Mouse (Mus musculus): Measurements from ENCODE around the gene Apba2. TPM values are rescaled to one million over a fixed set of nuclear protein-coding genes. Genes with fewer than 3 reads are reported as not detected.

The Apba2 gene
- polyA plus RNA-seq, 1 experiment from 2014 or later: 1.4 TPM

DNA sequence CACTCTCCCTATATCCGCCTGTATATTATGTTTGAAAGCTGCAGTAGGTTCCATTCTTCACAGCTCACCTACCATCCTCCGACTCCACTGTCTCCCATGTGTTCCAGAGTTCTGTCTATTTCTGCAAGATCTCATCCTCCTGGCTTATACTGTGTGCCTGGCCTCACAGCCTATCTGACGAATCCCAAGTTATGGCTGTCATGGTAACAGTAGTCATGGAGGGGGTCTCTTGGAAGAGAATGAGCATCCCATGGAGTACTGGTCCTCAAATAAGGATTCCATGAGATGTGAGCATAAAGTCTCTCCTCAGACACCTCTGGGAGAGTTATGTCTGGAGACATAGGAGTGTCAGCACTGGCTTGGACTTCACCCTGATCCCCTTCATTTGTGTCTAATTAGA lies 162.1 kb downstream of the Apba2 start:
- WGBS: 66% methylated on average over 3 of the region's 3 CpGs
- ATAC-seq (replicated peaks; ENCODE audit: insufficient number of reproducible peaks, insufficient read depth, low FRiP score, low read depth): no peak

DNA sequence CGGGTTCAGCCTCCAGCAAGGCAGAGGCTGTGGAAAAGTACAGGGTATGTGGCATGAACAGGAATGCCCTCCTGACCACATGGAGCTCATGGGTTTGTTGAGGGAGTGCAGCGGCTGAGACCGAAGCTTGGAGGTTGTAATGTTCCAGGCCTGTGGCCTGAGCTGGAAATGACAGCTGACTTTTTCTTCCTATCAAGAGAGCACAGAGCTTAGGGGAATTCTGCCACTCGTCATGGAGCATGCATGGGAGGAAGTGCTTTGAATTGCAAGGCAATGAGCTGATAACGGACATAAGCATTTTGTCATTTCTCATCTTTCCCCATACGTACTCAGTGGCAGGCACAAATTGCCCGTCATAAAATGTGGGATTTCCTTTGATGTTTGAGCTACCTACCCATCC lies 163.6 kb downstream of the Apba2 start:
- Histone ChIP-seq H3K4me3 (no peak overlapping the region), H3K4me1 (replicated peaks) (no peaks in the 10 kb centered on the region), H3K27me3 (no peaks in the 10 kb centered on the region), H3K36me3 (no peaks in the 10 kb centered on the region), H3K9me3 (replicated peaks) (no peaks in the 10 kb centered on the region), H3K4me2 (no peak overlapping the region), H3K27ac (no peak overlapping the region), H3K9ac (no peak overlapping the region)
- 44% methylated on average over 7 of the region's 7 CpGs for WGBS
- no peak for ATAC-seq (replicated peaks; ENCODE audit: insufficient number of reproducible peaks, insufficient read depth, low FRiP score, low read depth)

More for the DNA sequence above, 162.1 kb downstream of the Apba2 start:
- H3K4me3 ChIP-seq: no peak overlapping the region
- no peaks in the 10 kb centered on the region for H3K27me3 ChIP-seq
- no peak overlapping the region for H3K9ac ChIP-seq
- no peaks in the 10 kb centered on the region for H3K9me3 ChIP-seq (replicated peaks)
- H3K4me1 ChIP-seq (replicated peaks): no peaks in the 10 kb centered on the region
- no peaks in the 10 kb centered on the region for H3K36me3 ChIP-seq
- no peak overlapping the region for H3K27ac ChIP-seq
- H3K4me2 ChIP-seq: no peak overlapping the region

DNA sequence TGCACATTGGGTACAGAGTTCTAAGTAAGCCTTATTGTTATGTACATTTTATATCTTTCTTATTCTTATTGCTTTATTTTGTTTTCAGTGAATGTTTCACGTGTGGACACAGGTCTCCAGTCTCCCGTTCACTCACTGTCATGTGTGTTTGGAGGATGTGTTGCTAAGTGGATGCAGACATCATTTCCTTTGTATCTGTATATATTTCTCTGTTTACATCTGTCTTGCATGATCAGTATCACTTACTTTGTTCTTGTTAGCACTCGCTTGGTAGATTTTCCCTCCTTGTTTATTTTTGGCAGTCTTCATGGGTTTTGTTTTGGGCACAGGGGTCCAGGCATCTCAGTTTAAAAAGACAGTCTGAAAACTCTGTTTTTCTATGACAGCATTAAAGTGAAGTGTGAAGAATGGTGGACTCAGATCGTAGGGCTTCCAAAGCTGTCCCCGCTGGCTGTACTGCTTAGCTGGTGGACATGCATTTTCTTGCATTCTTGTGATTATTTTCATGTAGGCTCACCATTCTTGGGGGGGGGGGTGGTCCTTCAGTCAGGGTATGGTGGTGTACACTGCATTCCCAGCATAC lies 164.3 kb downstream of the Apba2 start:
- Histone ChIP-seq H3K9ac (no peak overlapping the region), H3K4me3 (no peak overlapping the region), H3K4me2 (no peak overlapping the region), H3K4me1 (replicated peaks) (no peaks in the 10 kb centered on the region), H3K27ac (no peak overlapping the region), H3K36me3 (no peaks in the 10 kb centered on the region), H3K27me3 (no peaks in the 10 kb centered on the region), H3K9me3 (replicated peaks) (no peaks in the 10 kb centered on the region)
- ATAC-seq (replicated peaks; ENCODE audit: insufficient number of reproducible peaks, insufficient read depth, low FRiP score, low read depth): no peak
- 63% methylated on average over 5 of the region's 5 CpGs for WGBS

DNA sequence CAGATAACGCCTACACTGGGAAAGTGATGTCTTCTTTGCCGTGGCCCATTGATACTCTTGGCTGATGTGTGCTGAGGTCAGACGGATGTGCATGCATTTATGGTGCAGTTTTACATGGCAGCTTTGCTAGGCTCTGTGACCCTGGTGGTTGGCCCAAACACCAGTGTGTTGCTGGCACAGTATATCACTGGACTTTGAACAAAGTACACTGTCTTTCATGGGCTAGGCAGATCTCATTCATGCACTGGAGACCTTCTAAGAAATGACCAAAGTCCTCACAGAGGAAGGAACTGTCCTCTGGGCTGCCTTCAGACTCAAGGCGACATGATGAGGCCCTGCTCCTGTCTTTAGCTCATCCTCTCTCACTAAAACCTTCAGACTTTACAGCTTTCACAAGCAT lies 166.5 kb downstream of the Apba2 start:
- no peak for ATAC-seq (replicated peaks; ENCODE audit: insufficient number of reproducible peaks, insufficient read depth, low FRiP score, low read depth)
- Histone ChIP-seq H3K4me1 (replicated peaks) (no peaks in the 10 kb centered on the region), H3K4me2 (no peak overlapping the region), H3K4me3 (no peak overlapping the region), H3K27me3 (no peaks in the 10 kb centered on the region), H3K27ac (no peak overlapping the region), H3K36me3 (no peaks in the 10 kb centered on the region), H3K9ac (no peak overlapping the region), H3K9me3 (replicated peaks) (no peaks in the 10 kb centered on the region)
- WGBS: 77% methylated on average over 4 of the region's 4 CpGs

DNA sequence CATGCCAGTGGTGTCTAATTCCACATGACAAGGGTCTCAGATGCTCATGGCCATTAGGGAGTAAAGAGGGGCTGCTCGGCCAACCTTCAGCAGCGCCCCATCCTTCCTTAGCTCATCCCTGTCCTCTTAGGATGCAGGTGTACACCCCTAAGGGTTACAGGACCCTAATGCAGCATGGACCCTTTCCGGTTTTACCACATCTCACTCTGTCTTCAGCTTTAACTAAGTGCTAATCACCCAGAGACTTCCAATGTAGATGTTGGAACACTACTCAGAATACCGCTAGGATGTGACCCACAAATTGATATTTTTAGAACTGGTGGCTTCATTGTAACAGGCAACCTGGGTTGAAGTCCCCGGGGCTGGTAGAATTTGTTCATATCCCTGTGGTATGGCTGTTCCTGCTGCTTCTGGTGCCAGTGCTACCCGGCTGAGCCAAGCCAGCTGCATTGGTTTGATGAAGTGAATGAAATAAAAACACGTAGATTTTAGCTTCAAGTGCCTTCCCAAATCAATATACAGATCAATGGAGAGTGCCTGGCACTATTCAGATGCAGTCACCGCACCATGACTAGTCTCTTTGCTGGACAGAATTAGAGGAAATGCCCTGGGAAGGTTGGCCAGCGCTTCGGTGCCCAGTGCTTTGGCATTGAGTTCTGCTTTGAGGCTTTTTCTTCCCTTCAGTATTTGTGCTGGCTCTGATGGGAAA lies 178.4 kb downstream of the Apba2 start:
- Histone ChIP-seq H3K4me3 (no peak overlapping the region), H3K4me1 (replicated peaks) (no peaks in the 10 kb centered on the region), H3K9me3 (replicated peaks) (no peaks in the 10 kb centered on the region), H3K27me3 (no peaks in the 10 kb centered on the region), H3K27ac (no peak overlapping the region), H3K36me3 (no peaks in the 10 kb centered on the region), H3K4me2 (no peak overlapping the region), H3K9ac (no peak overlapping the region)
- no peak for ATAC-seq (replicated peaks; ENCODE audit: insufficient number of reproducible peaks, insufficient read depth, low FRiP score, low read depth)
- 84% methylated on average over 10 of the region's 10 CpGs for WGBS

DNA sequence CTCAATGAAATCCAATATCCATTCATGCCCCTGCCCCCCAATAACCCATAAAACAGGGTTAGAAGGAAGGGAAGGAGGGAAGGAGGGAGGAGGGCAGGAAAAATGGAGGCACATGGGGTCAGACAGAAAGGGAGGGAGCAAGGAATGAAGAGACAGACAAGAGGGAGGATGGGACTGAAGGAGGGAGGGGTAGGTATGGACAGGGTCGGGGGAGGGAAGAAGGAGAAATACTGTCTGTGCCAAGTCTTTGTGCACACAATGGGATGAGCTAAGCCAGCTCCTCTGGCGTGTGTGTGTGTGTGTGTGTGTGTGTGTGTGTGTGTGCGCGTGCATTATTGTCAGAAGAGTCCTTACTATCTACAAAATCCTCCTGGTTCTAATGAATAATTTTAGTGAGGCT lies 183.4 kb downstream of the Apba2 start:
- H3K4me1 ChIP-seq (replicated peaks): no peaks in the 10 kb centered on the region
- no peak overlapping the region for H3K9ac ChIP-seq
- no peaks in the 10 kb centered on the region for H3K27me3 ChIP-seq
- H3K9me3 ChIP-seq (replicated peaks): no peaks in the 10 kb centered on the region
- no peak overlapping the region for H3K27ac ChIP-seq
- WGBS: 64% methylated on average over 4 of the region's 4 CpGs
- no peaks in the 10 kb centered on the region for H3K36me3 ChIP-seq
- H3K4me2 ChIP-seq: no peak overlapping the region
- ATAC-seq (replicated peaks; ENCODE audit: insufficient number of reproducible peaks, insufficient read depth, low FRiP score, low read depth): no peak
- no peak overlapping the region for H3K4me3 ChIP-seq

DNA sequence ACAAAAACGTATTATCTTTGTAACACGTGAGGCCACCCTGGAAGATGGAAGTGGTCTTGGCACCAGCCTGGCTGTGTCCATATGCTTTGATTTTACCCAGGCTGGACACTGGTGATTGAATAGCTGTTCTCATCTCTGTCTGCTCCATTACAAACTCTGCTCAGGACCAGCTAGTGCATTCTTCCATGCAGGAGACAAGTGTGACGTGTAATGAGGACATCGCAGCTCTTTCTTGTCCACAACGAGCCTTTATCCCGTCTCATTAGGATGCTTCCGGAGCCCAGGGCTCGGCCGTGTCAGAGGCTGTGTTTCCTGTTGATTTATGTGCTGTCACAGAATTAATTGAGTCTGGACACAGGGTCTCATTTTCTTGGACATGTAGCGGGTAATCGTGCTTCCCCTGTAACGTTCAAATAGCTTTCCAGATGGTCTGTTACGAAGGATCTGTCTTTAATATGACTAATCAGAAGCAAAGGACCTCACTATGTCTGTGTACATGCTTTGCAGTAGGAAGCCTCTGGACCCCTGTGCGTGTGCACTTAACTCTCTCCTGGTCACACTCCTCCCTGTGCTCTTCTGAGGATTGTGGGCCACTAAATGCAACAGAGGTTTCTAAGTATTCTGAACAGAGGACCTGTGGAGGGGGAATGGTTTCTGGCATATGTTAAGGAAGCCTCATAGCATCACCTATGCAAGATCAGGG lies 186.8 kb downstream of the Apba2 start:
- Histone ChIP-seq H3K4me3 (no peak overlapping the region), H3K36me3 (no peaks in the 10 kb centered on the region), H3K4me1 (replicated peaks) (no peaks in the 10 kb centered on the region), H3K9me3 (replicated peaks) (no peaks in the 10 kb centered on the region), H3K9ac (no peak overlapping the region), H3K27ac (no peak overlapping the region), H3K27me3 (no peaks in the 10 kb centered on the region), H3K4me2 (no peak overlapping the region)
- ATAC-seq (replicated peaks; ENCODE audit: insufficient number of reproducible peaks, insufficient read depth, low FRiP score, low read depth): no peak
- WGBS: 70% methylated on average over 14 of the region's 14 CpGs

DNA sequence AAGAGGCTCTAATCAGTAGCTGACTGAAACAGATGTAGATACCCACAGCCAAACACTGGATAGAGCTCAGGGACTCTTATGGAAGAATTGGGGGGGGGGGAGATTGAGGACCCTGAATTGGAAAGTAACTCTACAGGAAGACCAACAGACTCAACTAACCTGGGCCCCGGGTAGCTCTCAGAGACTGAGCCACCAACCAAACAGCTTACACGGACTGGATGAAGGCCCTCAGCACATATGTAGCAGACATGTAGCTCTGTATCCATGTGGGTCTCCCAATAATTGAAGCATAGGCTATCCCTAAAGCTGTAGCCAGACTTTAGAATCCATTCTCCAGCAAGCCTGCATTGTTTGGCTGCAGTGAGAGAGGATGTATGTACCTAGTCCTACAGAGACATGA lies 190.3 kb downstream of the Apba2 start:
- H3K4me3 ChIP-seq: no peak overlapping the region
- H3K9ac ChIP-seq: no peak overlapping the region
- 85% methylated on average over 2 of the region's 2 CpGs for WGBS
- no peaks in the 10 kb centered on the region for H3K4me1 ChIP-seq (replicated peaks)
- no peaks in the 10 kb centered on the region for H3K36me3 ChIP-seq
- no peak for ATAC-seq (replicated peaks; ENCODE audit: insufficient number of reproducible peaks, insufficient read depth, low FRiP score, low read depth)
- H3K27ac ChIP-seq: no peak overlapping the region
- no peaks in the 10 kb centered on the region for H3K27me3 ChIP-seq
- H3K9me3 ChIP-seq (replicated peaks): no peaks in the 10 kb centered on the region
- no peak overlapping the region for H3K4me2 ChIP-seq

DNA sequence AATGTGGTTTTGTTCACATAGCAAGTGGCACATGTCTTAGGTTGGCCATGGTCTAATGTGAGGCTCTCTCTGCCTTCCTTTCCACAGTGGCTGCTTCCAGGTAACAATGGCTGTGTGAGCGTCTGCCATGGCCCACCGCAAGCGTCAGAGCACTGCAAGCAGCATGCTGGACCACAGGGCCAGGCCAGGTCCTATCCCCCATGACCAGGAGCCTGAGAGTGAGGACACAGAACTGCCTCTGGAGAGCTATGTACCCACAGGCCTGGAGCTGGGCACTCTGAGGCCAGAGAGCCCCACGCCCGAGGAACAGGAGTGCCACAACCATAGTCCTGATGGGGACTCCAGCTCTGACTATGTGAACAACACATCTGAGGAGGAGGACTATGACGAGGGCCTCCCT lies 193.4 kb downstream of the Apba2 start:
- Histone ChIP-seq H3K4me1 (replicated peaks) (no peaks in the 10 kb centered on the region), H3K9me3 (replicated peaks) (no peaks in the 10 kb centered on the region), H3K27ac (no peak overlapping the region), H3K4me3 (no peak overlapping the region), H3K4me2 (no peak overlapping the region), H3K9ac (no peak overlapping the region), H3K27me3 (no peaks in the 10 kb centered on the region), H3K36me3 (no peaks in the 10 kb centered on the region)
- WGBS: 88% methylated on average over 6 of the region's 6 CpGs
- no peak for ATAC-seq (replicated peaks; ENCODE audit: insufficient number of reproducible peaks, insufficient read depth, low FRiP score, low read depth)

DNA sequence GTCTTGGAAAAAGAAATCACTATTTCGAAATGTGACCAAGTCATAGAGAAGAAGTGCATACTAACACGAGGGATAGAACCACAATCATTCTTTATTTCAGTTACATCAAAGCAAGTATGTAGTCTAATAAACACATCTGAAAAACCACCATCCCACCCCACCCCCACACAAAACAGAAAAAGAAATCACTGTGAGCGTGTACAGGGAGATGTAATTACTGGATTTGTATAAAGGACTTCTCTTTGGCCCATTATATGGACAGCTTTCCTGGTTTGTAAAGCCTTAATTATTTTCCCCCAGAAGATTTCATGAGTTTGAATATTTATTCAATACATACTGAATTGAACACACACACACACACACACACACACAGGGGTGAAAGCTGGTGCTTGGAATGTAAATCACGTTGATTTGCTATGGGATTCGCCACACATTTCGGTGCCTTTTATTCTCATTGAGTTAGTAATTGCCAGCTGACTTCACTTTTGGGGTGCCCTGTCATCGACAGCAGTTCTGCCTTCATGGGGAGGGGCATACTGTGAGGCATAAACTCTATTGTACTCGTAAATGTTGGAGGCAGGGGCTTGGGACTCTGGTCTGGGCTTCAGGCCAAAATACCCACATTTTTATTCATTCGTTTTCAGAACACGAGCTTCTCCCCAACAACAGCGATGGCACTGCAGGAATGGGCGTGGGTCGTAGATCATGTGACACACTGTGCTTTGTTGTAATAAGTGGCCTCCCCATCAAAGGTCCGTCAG lies 195.2 kb downstream of the Apba2 start:
- WGBS: 73% methylated on average over 14 of the region's 14 CpGs
- Histone ChIP-seq H3K4me3 (no peak overlapping the region), H3K36me3 (no peaks in the 10 kb centered on the region), H3K9me3 (replicated peaks) (no peaks in the 10 kb centered on the region), H3K27ac (no peak overlapping the region), H3K9ac (no peak overlapping the region), H3K27me3 (no peaks in the 10 kb centered on the region), H3K4me2 (no peak overlapping the region), H3K4me1 (replicated peaks) (no peaks in the 10 kb centered on the region)
- ATAC-seq (replicated peaks; ENCODE audit: insufficient number of reproducible peaks, insufficient read depth, low FRiP score, low read depth): no peak

DNA sequence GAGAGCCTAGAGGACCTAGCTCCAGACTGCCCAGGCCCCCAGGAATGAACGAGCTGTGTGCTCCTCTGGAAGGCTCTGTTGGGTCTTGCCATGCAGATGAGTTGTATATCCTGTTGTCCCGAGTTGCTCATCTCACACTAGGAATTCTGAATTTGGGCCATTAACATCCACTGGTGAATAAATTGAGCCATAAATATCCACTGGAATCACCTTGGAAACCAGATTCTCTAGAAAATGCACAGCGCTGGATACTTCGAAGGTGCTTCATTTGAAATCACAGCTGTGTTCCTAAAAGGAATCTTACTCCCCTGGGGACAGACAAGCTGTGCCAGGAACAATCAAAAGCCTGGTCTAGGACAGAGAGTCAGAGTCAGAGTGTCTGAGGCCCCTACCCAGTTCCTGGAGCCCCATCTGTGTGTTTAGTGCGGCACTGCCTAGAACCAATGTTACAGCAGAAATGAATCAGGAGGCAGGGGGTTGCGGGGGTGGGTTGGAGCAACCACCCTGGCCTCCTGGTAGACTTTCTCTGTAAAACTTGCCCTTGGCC lies 196.4 kb downstream of the Apba2 start:
- Histone ChIP-seq H3K4me1 (replicated peaks) (no peaks in the 10 kb centered on the region), H3K27ac (no peak overlapping the region), H3K36me3 (no peaks in the 10 kb centered on the region), H3K27me3 (no peaks in the 10 kb centered on the region), H3K9ac (no peak overlapping the region), H3K9me3 (replicated peaks) (no peaks in the 10 kb centered on the region), H3K4me2 (no peak overlapping the region), H3K4me3 (no peak overlapping the region)
- no peak for ATAC-seq (replicated peaks; ENCODE audit: insufficient number of reproducible peaks, insufficient read depth, low FRiP score, low read depth)
- WGBS: 82% methylated on average over 6 of the region's 6 CpGs

All from heart, embryonic 15.5 days (tissue).